Mouse (Mus musculus) B cell, adult 2 months (primary cell): Measurements from ENCODE around the gene 1700011L22Rik.
A peak's percentile ranks its signal among the peaks of the same experiment; 100 is the strongest.

ENCODE experiments used
- DNase-seq, 2 experiments: peaks; one replicate each; pipeline ENCODE4 v3.0.0; 2022

The 1700011L22Rik gene

GRCm38 (mm10) chr8:79229266-79229888 is 19.0 kb downstream of the 1700011L22Rik start:
- DNase-seq = no peak

DNA sequence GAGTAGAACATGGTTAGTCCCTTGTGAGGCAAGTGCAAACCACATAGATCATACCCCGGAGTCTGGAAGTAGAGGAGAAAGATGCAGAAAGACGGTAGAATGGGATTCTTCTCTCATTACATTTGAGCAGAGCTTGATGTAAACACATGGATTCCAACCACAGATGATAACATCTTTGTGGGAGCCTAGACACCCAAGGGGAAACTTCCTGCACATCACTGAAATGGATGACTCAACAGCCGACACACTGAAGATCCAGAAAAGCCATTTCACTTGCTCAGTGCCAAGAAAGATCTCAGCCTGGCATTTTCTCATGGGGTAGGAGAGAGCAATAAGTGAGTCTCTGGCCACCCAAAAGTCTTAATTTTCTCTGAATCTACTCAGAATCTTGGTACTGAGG is 20.5 kb downstream of the 1700011L22Rik start:
- DNase-seq = no peak

GRCm38 (mm10) chr8:79227194-79227593 is 21.2 kb downstream of the 1700011L22Rik start:
- no peak for DNase-seq

DNA sequence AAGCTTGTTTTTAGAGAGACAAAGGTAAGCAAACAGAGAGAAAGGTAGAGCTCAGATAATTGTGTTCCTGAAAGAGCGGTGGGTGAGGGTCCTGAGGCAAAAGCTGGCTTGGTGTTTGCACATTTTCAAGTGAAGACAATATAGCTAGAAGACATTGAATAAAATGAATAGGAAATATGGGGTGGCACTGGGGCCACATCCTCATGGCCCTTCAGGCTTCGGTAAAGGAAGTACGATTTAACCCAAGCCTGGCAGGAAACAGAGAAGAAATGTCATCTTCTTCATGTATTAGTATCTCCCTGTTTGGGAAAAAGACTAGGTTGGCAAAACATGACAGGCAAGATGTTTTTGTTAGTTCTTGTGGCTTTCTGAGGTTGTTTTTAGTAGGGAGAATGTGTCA is 22.3 kb downstream of the 1700011L22Rik start:
- no peak for DNase-seq

DNA sequence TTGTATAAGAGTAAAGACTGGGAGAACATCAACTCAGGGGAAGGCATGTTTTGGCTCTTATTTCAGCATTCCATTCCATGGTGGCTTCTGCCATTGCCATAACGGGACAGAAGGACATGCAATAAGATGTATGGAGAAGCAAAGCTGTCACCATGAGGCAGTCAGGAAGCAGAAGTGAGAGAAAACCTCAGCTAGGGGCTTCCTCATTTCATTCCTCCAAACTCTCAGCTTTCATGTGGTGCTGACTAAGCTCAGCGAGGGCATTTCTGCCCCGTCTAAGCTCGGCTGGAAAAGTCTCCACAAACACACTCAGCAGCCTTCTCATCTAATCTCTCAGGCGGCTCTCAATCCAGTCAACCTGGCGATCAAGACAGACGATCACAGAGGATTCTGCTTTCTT is 22.8 kb downstream of the 1700011L22Rik start:
- DNase-seq = peak; percentile 43 to 45

DNA sequence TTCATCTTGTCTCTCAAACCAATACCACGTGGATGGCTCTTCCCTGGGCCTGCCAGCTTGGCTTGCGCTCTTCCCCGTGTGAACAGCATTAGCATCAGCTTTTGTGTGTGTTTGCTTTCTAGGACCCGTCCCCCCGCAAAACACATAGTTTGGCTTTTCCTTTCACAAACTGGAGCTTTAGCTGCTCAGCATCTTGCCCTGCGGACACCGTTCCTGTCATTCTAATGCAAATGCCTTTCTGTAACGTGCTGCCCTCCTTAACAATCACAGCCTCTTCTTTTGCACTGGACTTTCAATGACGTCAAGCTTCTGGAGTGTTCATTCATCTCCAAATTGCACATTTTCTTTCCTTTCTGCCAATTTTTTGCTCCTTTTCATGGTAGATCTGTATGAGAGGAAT is 24.0 kb downstream of the 1700011L22Rik start:
- no peak for DNase-seq

DNA sequence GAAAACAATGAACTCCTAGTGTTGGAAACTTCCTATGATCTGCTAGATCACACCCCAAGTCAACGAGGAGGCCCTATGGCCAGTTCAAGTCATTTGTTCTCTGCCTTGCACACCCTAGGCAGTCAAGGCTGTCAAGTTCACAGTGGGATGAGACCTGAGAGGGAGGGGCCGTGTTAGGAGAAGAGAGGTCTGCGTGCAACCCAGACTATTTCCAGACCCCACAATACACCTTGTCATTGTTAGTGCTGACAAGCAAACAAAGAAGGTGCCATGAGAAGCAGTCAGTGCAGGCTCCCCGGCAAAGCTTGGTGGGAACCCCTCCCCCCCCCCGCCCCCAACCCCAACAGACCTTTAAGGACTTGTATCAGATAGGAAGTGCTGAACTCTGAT is 25.6 kb downstream of the 1700011L22Rik start:
- DNase-seq = no peak

DNA sequence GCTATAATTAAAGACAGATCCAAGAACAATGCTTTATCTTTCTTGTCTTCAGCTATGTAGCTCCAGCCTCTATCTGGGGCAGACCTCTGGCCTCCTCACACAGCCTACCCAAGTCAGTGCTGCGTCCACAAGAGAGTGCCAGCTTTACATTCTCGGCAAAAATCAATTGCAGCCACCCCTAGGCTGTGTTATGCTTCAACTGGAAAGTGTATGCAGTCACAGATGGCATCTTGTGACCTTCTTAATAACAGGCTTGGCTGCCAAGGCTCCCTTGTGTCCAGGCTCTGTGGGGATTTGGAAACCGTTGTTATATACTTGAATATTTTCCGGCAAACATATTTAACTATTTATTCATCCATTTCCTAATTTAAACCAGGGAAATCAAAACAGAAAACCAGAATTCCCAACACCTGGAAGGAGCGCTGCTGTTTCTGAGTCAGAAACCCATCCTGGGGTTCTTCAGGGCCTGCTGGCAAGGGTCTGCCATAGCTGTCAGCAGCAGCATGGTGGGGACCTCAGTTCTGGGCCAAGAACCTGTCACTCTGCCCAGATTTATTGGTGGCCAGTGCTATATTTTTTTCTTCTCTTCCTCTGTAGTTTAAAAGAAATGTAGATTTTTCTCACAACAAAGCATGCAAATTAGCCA is 26.1 kb downstream of the 1700011L22Rik start:
- no peak for DNase-seq

GRCm38 (mm10) chr8:79211630-79212029 is 36.7 kb downstream of the 1700011L22Rik start:
- no peak for DNase-seq

DNA sequence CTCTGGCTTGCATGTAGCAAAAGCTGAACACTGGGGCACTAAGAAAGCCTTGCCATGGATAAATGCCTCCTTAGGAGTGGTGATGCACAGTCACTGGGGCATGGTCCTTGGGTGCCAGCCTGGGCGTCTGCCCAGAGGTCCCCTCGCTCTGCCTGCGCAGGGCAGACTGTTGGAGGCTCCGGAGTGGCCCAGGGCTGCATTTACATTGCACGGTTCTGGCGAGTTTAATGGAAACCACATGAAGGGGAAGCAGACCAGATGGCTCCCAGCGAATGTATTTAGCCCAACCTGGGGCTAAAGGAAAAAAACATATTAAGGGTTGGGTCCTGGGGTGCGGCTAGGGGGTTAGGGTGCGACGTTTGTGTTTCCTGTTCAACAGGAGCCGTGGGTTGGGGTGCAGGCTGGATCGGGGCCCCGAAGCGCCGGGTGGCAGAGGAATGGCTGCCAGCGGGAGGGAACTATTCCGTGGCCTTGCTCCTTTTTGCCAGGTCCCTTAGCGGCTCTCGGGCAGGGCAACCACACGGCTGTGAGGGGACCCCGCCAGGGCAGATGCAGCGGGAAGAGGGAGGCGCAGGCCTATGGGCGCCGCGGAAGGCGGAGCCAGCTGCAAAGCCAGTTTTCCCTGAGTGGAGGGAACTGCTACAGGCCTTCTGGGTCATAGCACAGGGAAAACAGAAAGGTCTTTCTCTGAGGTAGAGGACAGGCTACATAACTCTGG is 38.6 kb downstream of the 1700011L22Rik start:
- DNase-seq = peak; percentile 3

DNA sequence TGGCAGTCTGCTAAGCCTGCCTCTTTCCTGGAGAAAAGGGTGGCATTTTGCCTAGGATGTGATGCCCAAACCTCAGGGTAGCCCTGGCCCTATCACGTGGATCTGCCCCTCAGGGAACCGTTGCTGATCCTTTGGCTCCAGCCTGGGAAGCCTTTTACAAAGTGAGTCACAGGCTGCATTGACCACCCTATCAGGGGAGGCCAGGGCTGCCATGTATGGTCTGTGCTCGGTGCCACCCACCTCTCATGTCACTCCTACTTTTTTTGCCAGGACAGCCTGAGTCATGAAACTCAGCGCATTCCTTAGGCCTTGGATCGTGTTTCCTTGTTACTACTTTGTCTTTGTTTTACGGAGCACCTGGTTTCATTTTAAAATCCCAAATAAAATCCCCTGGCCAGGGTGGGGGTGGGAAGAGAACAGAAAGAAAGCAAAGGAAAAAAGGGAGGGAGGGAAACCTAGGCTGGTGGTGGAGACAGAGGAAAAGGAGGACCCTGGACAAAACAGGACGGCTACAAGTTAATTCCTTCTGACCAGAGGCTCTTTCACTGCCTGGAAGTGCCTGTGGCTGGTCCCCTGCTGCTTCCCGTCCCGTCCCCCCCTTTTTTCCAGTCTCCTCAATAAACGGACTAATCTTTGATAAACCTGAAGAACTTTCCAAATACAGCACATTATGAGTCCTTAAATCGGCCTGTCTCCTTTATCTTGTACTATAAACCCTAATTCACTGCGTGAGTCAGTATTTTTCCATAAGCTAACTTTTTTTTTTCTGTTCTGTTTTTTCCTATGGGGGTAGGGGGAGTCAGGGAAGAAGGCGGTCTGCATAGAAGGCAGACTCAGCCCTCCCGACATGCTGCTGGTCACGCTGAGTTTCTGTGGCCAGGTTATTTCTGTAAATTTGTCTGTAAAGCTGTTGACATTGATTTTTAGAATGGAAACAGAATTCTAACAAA is 39.4 kb downstream of the 1700011L22Rik start:
- DNase-seq = no peak

DNA sequence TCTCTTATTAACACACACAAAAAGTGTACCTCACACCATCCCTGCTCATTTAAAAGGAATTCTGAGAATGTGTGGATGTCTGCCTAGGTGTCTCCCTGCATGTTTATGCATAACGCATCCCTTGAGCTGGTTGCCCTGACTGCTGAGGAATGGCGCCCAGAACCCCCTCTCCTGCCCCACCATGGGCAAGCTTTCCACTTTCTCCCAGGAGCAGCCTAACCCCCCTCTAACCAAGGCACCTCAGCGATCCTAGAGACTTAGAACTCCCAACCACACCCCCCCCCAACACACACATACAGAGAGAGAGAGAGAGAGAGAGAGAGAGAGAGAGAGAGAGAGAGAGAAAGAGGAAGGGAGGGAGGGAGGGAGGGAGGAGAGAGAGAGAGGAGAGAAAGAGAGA is 40.2 kb downstream of the 1700011L22Rik start:
- no peak for DNase-seq

DNA sequence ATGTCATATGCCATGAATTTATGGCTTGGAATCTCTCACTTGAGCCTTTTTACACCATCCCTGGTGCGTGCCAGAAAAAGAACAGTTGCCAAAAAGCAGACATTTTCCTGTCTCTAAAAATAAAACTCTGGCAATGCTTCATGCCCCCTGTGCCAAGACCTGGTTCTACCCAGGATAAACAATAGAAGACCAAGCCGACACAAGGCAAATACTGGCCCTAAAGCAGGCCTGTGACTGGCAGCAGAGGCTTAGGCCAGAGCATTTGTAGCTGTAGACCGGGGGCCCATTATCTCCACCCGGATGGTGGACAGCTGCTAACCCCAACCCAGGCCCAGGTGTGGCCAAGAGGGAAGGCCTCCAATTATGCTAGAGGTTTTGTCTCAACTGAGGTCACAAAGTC is 41.5 kb downstream of the 1700011L22Rik start:
- DNase-seq = no peak

- no peak for DNase-seq
Measured at GRCm38 (mm10) chr8:79201446-79202147, 46.8 kb downstream of the 1700011L22Rik start.

- DNase-seq = no peak
Measured at GRCm38 (mm10) chr8:79198675-79199074, 49.7 kb downstream of the 1700011L22Rik start.

GRCm38 (mm10) chr8:79196481-79196880 is 51.9 kb downstream of the 1700011L22Rik start:
- DNase-seq = no peak

GRCm38 (mm10) chr8:79190071-79190470 is 58.3 kb downstream of the 1700011L22Rik start:
- DNase-seq = no peak

DNA sequence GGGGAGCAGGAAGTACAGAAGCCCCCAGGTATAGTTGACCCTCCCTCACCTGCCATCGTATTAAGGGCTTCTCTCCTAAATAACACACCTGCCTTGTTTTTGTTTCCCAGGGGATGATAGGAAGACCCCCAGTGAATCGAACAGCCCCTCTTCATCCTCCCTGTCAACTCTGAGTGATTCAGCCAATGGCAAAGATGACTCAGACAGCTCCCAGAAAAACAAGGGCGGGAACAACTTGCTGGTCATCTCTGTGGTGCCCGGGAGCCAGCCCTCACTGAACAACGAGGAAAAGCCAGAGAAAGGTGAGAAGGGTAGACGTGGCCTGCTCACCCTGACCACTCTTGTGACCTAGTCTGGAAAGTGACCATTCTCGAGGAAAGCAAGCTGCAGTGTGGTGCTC is 62.9 kb downstream of the 1700011L22Rik start:
- no peak for DNase-seq

DNA sequence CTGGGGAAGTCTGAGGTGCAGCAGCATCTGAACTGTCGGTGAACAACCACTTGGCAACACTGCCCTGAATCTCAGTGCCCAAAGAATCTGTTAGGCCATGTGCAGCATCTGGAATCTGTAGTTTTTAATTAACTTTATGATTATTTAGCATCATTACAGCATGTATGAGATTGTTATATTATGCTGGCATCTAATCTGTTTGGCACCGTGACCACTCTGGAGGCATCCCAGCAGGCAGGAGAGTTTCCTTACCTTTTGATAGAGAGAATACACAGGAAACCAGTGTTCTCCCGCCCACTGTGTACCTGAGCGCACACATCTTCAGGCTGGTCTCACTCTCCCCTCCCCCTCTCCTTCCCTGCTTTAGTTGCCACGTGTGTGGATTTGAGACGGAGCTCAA is 68.7 kb downstream of the 1700011L22Rik start:
- DNase-seq = no peak

DNA sequence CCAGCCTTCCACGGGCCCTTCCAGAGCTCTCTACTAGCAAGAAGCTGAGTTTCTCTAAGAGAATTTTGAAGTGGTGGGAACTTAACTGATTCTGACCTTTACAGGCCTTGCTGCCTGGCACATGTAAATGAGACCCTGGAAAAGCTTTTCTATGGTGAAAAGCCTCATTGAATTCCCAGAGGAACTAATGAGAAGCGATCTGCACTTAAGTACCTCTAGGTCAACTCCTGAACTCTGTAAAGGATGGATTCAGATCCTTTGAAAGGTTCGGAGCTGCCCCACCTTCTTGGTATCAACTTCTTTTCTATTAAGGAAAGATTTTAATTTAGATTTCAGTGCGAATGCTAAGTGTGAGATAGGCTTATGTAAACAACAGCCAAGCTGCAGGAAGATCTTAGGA is 72.4 kb downstream of the 1700011L22Rik start:
- DNase-seq = no peak

DNA sequence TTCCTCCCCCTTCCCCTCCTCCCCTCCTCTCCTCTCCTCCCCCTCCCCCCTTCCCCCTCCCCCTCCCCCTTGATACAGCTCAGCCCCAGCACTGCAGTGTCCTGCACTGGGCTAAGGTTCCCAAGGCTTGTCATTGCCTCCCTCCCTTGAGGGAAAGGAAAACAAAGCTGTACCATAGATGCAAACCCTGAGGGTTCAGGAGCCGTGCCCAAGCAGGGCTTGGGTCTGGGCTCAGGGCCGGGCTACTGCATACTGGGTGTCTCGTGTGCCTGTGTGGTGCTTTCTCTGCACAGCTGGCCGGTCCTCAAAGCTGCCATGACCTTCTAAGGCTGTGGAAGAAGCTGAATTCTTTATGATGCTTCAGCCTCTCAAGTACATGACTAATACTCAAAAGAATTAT is 74.8 kb downstream of the 1700011L22Rik start:
- no peak for DNase-seq

- DNase-seq = no peak
Measured at GRCm38 (mm10) chr8:79165276-79165675, 83.1 kb downstream of the 1700011L22Rik start.
